Mouse (Mus musculus): ENCODE data around the gene Gck. TPM values are rescaled to one million over a fixed set of nuclear protein-coding genes. Genes with fewer than 3 reads are reported as not detected.

Gene Gck
- 3.4 and 3.5 TPM in 2 replicates for polyA plus RNA-seq (2015; fragmentation: Nextera tagmentation; extraction: Ambion mirVana)

DNA sequence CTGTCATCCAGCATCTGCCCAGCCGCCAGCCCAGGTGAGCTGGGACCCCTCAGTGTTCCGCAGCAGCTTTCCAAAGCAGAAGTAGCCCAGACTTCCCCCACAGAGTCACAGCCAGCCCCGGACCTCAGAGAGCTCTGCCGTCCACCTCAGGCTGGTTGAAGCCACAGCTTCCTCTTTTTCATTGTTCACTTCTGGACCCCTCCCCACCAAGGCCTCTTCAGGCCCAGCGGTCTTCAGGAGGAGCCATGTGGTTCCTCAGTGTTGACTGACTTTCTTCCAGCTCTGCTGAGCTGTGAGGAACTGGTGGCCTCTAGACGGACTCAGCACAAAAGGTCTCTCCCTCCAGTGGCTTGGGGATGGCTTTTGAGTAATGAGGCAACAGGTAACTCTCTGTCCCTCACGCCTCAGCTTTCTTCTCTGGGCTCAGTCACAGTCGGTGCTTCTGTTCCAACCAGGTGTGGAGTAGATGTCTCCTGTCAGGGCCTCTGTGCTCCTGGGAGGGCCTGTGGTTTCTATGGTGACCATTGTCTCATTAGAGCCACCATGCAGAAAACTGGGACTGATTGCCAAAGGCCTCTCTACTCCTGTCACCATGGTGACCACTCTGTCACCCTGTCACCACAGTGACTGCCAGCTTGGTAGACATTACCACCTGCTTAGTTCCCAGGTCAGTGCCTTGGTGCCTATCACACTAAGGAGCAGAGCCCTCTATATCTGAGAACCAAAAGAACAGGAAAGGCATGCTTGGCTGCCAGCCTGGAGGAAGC is at the start of gene Gck:
TSS of gene Gck (minus strand) at position 496 of the 767 bp plus-strand sequence.
- Histone ChIP-seq H3K4me2 (0 out of 2 replicates have a peak within 1 kb of the TSS, but pooled peaks have one; percentile 11), H3K27me3 (replicated peaks) (no peaks in the 10 kb centered on the region), H3K9ac (no peak within 1 kb of the TSS), H3K27ac (peak within 1 kb of the TSS; percentile 23; the same call in 1 of the 2 replicates), H3K36me3 (no peaks in the 10 kb centered on the region), H3K4me3 (replicated peaks) (no peak within 1 kb of the TSS), H3K4me1 (peaks cover 8% of the 10 kb centered on the region; the same call in 1 of the 2 replicates), H3K9me3 (no peaks in the 10 kb centered on the region)
- 63% methylated on average over 8 of the region's 8 CpGs for WGBS
- ATAC-seq (ENCODE audit: insufficient read depth, low FRiP score, low read depth) = peak; percentile 72; the same call in 1 of the 2 replicates

DNA sequence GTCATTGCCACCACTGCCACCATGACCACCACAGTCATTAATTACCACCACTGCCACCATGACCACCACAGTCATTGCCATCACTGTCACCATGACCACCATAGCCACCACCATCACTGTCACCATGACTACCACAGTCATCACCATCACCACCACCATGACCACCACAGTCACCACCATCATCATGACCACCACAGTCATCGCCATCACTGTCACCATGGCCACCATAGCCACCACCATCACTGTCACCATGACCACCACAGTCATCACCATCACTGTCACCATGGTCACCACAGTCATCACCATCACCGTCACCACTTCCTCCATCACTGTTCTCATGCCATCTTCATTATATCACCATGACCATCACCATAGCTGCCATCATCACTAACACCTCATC is 48.6 kb upstream of the Gck start:
- no peaks in the 10 kb centered on the region for H3K27me3 ChIP-seq (replicated peaks)
- H3K4me1 ChIP-seq = peaks cover 30% of the 10 kb centered on the region
- 97% methylated on average over 2 of the region's 2 CpGs for whole genome bisulfite sequencing
- ATAC-seq (ENCODE audit: insufficient read depth, low FRiP score, low read depth) = no peak
- H3K9me3 ChIP-seq = no peaks in the 10 kb centered on the region
- H3K4me2 ChIP-seq = no peak overlapping the region
- H3K9ac ChIP-seq = no peak overlapping the region
- H3K4me3 ChIP-seq (replicated peaks) = no peak overlapping the region
- no peak overlapping the region for H3K27ac ChIP-seq
- H3K36me3 ChIP-seq = no peaks in the 10 kb centered on the region

DNA sequence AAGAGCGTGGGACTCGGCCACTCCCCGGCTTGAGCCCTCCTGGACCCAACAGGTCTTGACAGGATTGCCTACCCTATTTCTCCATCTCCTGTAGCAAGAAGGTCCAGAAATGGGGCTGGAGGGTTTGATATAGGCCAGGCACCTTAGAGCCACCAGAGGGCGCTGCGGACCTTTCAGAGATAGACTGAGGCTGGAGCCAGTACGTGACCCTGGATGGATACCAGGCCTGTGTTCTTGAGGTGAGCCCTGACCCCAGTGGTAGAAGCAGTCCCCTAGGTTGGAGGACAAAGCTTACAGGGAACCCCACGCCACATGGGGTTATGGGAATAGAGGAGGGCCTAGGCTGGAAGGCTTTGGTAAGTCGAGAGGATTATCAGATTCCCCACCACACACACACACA is 46.1 kb upstream of the Gck start:
- H3K4me1 ChIP-seq = peaks cover 16% of the 10 kb centered on the region
- no peak overlapping the region for H3K4me2 ChIP-seq
- no peaks in the 10 kb centered on the region for H3K9me3 ChIP-seq
- no peak overlapping the region for H3K4me3 ChIP-seq (replicated peaks)
- H3K9ac ChIP-seq = no peak overlapping the region
- ATAC-seq (ENCODE audit: insufficient read depth, low FRiP score, low read depth) = no peak
- no peaks in the 10 kb centered on the region for H3K36me3 ChIP-seq
- no peaks in the 10 kb centered on the region for H3K27me3 ChIP-seq (replicated peaks)
- WGBS = 20% methylated on average over 8 of the region's 8 CpGs
- no peak overlapping the region for H3K27ac ChIP-seq

DNA sequence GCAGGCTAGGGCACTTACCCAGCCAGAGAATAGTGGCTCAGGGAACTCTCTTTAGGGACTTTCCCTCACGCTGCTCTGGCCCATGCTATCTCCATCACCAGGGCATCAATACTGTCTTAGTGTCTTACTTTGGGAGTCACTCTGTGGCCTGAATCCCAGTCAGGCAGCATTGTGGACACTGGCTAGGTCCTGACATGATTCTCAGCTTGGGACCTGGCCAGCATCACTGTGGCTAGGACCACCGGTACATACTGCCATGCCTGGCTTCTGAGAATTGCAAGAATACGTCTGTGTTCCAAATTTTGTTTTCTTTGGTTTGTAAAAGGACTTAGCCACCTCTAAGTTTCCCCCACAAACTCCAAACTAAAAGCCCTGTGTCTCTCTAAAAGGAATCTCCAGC is 45.0 kb upstream of the Gck start:
- Histone ChIP-seq H3K36me3 (no peaks in the 10 kb centered on the region), H3K4me2 (no peak overlapping the region), H3K4me1 (peaks cover 5% of the 10 kb centered on the region; the same call in 1 of the 2 replicates), H3K27me3 (replicated peaks) (no peaks in the 10 kb centered on the region), H3K9me3 (no peaks in the 10 kb centered on the region), H3K4me3 (replicated peaks) (no peak overlapping the region), H3K9ac (no peak overlapping the region), H3K27ac (no peak overlapping the region)
- ATAC-seq (ENCODE audit: insufficient read depth, low FRiP score, low read depth) = no peak
- 69% methylated on average over 3 of the region's 3 CpGs for WGBS

DNA sequence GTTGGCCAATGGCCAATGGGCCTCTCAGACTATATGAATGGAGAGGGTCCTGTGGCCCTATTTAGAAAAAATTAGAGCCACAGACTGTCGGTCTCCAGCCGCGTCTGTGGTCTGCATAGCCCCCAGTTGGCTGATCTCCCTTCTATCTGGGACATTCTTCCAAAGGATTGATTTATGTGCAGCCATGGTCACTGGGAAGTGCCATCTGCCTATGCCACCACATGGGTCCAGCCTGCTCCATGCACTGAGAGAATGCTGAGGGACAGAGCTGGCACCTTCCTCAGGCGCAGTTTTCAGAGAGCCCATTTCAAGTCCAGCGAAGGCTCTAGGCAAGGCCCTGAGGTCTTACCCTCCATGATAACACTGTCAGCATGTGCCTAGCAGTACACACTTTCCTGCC is 44.3 kb upstream of the Gck start:
- no peak overlapping the region for H3K9ac ChIP-seq
- 86% methylated on average over 5 of the region's 5 CpGs for WGBS
- no peak overlapping the region for H3K27ac ChIP-seq
- ATAC-seq (ENCODE audit: insufficient read depth, low FRiP score, low read depth) = no peak
- H3K4me3 ChIP-seq (replicated peaks) = no peak overlapping the region
- no peak overlapping the region for H3K4me2 ChIP-seq
- H3K36me3 ChIP-seq = no peaks in the 10 kb centered on the region
- H3K4me1 ChIP-seq = no peaks in the 10 kb centered on the region
- no peaks in the 10 kb centered on the region for H3K9me3 ChIP-seq
- no peaks in the 10 kb centered on the region for H3K27me3 ChIP-seq (replicated peaks)

DNA sequence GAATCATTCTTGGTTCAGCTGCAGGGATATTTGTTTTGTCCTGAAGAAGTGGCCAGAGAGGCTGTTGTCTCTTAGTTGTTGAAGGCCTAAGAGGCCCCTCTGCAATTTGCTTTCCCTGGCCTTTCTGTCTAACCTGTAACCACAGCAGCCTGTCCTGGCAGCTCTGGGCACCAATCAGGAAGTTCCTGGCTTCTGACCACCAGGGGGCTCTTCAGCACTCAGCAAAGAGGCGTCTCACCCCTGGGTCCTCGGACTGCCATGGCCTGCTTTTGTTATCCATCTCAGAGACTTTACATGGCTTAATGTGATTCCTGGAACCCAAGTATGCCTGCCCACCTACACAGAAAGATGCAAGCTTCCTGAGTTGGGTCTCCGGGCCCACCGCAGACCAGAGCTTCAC is 41.0 kb upstream of the Gck start:
- H3K4me2 ChIP-seq = no peak overlapping the region
- no peak for ATAC-seq (ENCODE audit: insufficient read depth, low FRiP score, low read depth)
- no peak overlapping the region for H3K4me3 ChIP-seq (replicated peaks)
- no peaks in the 10 kb centered on the region for H3K36me3 ChIP-seq
- WGBS = 27% methylated on average over 4 of the region's 4 CpGs
- no peaks in the 10 kb centered on the region for H3K27me3 ChIP-seq (replicated peaks)
- no peak overlapping the region for H3K27ac ChIP-seq
- H3K9ac ChIP-seq = no peak overlapping the region
- H3K9me3 ChIP-seq = no peaks in the 10 kb centered on the region
- no peaks in the 10 kb centered on the region for H3K4me1 ChIP-seq

DNA sequence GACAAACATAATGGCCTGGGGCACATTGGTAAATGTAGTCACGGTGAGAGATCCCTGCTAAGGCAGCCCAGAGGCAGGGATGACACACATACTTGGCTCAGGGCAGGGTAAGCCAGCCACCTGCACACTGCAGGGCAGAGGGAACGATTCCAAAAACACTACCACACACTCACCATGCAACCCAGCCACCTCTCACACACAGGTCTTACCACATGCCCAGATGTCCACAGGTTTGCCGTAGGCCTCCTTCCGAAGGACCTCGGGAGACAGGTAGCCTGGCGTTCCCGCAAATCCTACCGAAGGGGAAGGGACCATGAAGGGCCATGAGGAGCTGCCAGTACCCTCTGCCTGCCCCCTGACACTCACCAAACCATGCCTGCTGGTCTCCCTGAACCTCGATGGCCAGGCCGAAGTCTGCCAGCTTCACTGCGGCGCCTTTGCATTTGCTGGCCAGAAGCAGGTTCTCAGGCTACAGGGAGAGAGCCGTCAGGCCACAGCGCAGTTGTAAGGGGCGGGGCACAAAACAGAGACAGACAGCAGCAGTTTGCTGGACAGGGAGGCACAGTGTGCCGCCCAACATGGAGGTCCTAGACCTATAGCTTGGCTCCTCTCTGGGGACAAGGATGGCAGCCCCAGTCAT is 40.2 kb upstream of the Gck start:
- H3K4me2 ChIP-seq = no peak overlapping the region
- WGBS = 82% methylated on average over 16 of the region's 16 CpGs
- no peak overlapping the region for H3K27ac ChIP-seq
- no peaks in the 10 kb centered on the region for H3K36me3 ChIP-seq
- ATAC-seq (ENCODE audit: insufficient read depth, low FRiP score, low read depth) = no peak
- H3K4me1 ChIP-seq = no peaks in the 10 kb centered on the region
- no peak overlapping the region for H3K4me3 ChIP-seq (replicated peaks)
- no peak overlapping the region for H3K9ac ChIP-seq
- no peaks in the 10 kb centered on the region for H3K27me3 ChIP-seq (replicated peaks)
- H3K9me3 ChIP-seq = no peaks in the 10 kb centered on the region

DNA sequence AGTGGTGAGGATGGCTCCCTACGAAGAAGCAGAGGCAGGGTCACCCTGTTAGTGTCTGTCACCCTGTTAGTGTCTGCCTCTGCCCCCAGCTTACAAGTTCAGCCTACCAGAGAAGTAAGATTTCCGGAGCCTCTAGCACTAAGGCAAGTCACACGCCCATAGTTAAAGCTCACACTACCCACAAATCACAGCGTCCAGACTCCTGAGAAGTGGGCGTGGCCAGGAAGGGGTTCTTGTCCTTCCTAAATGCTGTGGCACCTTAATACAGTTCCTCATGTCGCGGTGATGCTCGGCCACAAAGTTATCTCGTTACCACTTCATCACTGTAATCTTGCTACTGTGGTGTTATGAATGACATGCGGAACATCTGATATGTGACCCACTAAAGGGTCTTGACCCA is 38.2 kb upstream of the Gck start:
- no peak for ATAC-seq (ENCODE audit: insufficient read depth, low FRiP score, low read depth)
- no peak overlapping the region for H3K27ac ChIP-seq
- H3K9ac ChIP-seq = no peak overlapping the region

DNA sequence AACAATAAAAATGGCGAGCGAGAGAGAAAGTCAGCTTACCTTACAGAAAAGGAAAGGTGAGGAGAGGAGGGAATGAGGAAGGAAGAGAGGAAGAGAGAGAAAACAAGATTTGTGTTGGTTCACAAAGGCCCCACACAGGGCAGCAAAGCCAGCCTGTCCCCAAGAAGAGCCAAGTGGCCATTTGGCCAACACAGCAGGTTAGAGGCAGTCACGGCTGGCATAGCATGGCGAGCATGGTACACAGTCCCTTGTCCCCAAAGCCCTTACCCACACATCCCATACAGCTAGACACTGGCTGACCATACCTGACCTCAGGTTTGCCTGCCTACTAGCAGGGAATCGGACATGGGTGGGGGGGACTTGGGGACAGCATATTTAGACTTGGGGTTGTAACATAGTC is 33.7 kb upstream of the Gck start:
- no peaks in the 10 kb centered on the region for H3K27me3 ChIP-seq (replicated peaks)
- no peak overlapping the region for H3K4me2 ChIP-seq
- ATAC-seq (ENCODE audit: insufficient read depth, low FRiP score, low read depth) = no peak
- H3K27ac ChIP-seq = no peak overlapping the region
- no peak overlapping the region for H3K9ac ChIP-seq
- no peak overlapping the region for H3K4me3 ChIP-seq (replicated peaks)
- WGBS = 94% methylated on average over 5 of the region's 5 CpGs
- no peaks in the 10 kb centered on the region for H3K36me3 ChIP-seq
- H3K4me1 ChIP-seq = no peaks in the 10 kb centered on the region
- no peaks in the 10 kb centered on the region for H3K9me3 ChIP-seq

More for the DNA sequence above, 38.2 kb upstream of the Gck start:
- Histone ChIP-seq H3K36me3 (no peaks in the 10 kb centered on the region), H3K4me2 (no peak overlapping the region), H3K4me1 (no peaks in the 10 kb centered on the region), H3K9me3 (no peaks in the 10 kb centered on the region), H3K4me3 (replicated peaks) (no peak overlapping the region), H3K27me3 (replicated peaks) (no peaks in the 10 kb centered on the region)
- WGBS = 75% methylated on average over 10 of the region's 10 CpGs

DNA sequence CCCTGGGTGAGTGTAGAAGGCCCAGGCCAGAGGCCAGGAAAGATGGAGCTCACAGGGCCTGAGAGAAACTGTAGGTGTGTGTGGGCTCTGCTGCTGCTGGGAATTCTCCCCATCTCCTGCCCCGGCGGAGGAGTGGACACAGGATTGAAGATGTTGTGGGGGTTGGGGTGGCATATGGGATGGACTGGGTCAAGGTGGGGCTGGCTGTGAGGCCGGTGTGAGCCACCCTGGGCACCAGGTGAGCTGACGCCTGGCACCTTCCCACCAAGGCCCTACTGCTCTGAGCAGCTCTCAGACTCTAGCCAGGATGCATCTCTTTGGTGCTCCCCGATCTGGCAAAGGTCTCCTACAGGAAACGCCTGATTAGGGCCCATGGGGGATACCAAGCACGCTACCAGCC is 31.4 kb upstream of the Gck start:
- 89% methylated on average over 7 of the region's 7 CpGs for WGBS
- H3K9ac ChIP-seq = no peak overlapping the region
- ATAC-seq (ENCODE audit: insufficient read depth, low FRiP score, low read depth) = no peak
- H3K27ac ChIP-seq = no peak overlapping the region
- no peak overlapping the region for H3K4me3 ChIP-seq (replicated peaks)
- H3K9me3 ChIP-seq = no peaks in the 10 kb centered on the region
- no peaks in the 10 kb centered on the region for H3K27me3 ChIP-seq (replicated peaks)
- H3K36me3 ChIP-seq = no peaks in the 10 kb centered on the region
- H3K4me1 ChIP-seq = no peaks in the 10 kb centered on the region
- H3K4me2 ChIP-seq = no peak overlapping the region

DNA sequence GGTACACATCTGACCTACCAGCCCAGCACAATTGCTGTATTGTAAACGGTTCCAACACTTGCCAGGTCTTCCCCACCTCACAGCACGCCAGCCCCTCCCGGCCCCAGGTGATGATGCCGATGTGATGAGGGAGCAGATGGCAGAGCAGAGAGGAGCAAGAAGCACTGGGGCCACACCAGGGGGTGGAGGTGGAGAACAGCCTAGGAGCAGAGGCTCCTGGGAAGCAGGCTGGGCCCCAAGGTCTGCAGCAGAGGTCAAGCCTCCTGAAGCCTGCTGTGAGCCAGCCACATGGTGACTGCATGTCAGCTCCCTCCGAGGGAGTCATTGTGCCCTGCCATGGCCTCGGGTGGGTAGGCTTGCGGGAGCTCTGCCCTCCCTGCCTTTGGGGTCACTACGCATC is 30.7 kb upstream of the Gck start:
- no peaks in the 10 kb centered on the region for H3K4me1 ChIP-seq
- no peaks in the 10 kb centered on the region for H3K27me3 ChIP-seq (replicated peaks)
- H3K9ac ChIP-seq = no peak overlapping the region
- H3K27ac ChIP-seq = no peak overlapping the region
- ATAC-seq (ENCODE audit: insufficient read depth, low FRiP score, low read depth) = no peak
- H3K36me3 ChIP-seq = no peaks in the 10 kb centered on the region
- H3K4me2 ChIP-seq = no peak overlapping the region
- no peak overlapping the region for H3K4me3 ChIP-seq (replicated peaks)
- WGBS = 58% methylated on average over 8 of the region's 8 CpGs
- H3K9me3 ChIP-seq = no peaks in the 10 kb centered on the region

DNA sequence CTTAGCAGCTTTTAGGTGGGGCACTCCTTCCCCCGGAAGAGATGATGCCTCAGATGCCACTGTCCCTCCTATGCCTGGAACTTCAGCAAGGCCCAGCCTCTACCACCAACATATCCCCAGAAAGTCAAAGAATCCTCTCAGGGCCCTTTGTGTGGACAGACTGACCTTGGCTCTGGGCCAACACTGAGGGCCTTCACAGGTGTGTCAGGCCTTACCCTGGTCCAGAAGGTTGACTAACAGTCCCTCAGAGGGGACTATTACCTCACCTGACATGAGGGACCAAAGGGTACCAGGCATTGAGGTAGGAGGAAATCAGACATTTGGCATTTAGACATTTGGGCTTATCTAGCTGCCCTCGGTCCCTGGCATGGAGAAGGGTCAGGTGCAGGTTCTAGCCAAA is 30.2 kb upstream of the Gck start:
- Histone ChIP-seq H3K9me3 (no peaks in the 10 kb centered on the region), H3K27ac (no peak overlapping the region), H3K27me3 (replicated peaks) (no peaks in the 10 kb centered on the region), H3K4me3 (replicated peaks) (no peak overlapping the region), H3K36me3 (no peaks in the 10 kb centered on the region), H3K9ac (no peak overlapping the region), H3K4me1 (no peaks in the 10 kb centered on the region), H3K4me2 (no peak overlapping the region)
- WGBS = 94% methylated on average over 2 of the region's 2 CpGs
- ATAC-seq (ENCODE audit: insufficient read depth, low FRiP score, low read depth) = no peak
